Mouse (Mus musculus): ENCODE data around the gene Copg2. TPM values are rescaled to one million over a fixed set of nuclear protein-coding genes. Genes with fewer than 3 reads are reported as not detected.

The Copg2 gene
- polyA plus RNA-seq (2012; rRNA removed), result 4.4 and 5.5 TPM in 2 replicates

DNA sequence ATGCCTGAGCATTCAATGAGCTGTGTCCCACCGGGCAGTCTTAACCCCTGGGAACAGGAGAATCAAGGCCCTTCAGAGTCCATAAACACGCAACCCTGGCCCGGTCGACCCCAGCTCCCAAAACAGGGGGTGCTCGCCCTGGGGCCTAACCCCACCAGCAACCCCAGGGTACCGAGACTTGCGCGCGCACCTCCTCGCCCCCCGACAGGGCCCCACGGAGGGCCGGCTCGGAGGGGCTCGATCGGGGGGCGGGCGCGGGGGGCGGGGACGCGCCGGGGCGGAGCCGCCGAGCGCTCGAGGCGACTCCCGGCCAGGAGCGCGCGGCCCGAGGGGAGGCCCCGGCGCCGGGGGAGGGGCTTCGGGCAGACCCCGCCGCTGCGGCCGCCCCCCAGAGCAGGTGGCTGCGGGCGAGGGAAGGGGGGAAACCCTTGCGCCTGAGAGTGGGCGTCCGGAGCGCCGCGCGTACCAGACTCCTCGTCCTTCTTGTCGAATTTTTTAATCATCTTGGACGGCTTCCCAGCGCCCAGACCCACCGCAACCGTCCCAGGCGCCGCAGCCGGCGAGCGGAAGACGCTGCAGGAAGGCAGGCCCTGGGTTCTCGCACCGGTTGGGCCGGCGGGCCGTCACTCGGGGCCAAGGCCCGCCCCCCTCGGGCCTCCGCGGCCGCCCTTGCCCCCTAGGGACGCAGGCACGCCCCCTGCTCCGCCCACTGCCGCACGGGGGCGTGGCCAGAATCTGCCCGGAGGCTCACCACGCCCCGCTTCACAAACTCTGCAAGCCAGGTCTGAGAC is at the start of gene Copg2:
Copg2 (minus strand) TSS at position 600 of the 791 bp plus-strand sequence.
- WGBS, result under 1% methylated on average over 77 of the region's 83 CpGs
- Histone ChIP-seq H3K4me3 (ENCODE audit: extremely low read depth, insufficient read depth, insufficient read length) (peak within 1 kb of the TSS; percentile 91), H3K27me3 (ENCODE audit: control insufficient read depth, insufficient read depth, low read length) (no peaks in the 10 kb centered on the region), H3K27ac (ENCODE audit: insufficient read depth, low read length) (peak within 1 kb of the TSS; percentile 85), H3K36me3 (ENCODE audit: control insufficient read depth, insufficient read depth, low read length) (0 out of 2 replicates have a peak, but pooled peaks cover 2% of the 10 kb centered on the region), H3K4me1 (ENCODE audit: control insufficient read depth, insufficient read depth, insufficient read length) (peaks cover 2% of the 10 kb centered on the region; the same call in 1 of the 2 replicates)
- peak; percentile 87 to 96 for DNase-seq (ENCODE audit: low read depth in 1 of 2, low spot score in 2 of 2)
- TF ChIP-seq CTCF (IDR thresholded peaks at IDR 0.05; ENCODE audit: extremely low read depth, insufficient read depth, insufficient read length, insufficient replicate concordance), result no peak
- peak; percentile 34; the same call in 1 of the 2 replicates for TF ChIP-seq POLR2A (IDR thresholded peaks at IDR 0.05; ENCODE audit: low read depth, low read length)

DNA sequence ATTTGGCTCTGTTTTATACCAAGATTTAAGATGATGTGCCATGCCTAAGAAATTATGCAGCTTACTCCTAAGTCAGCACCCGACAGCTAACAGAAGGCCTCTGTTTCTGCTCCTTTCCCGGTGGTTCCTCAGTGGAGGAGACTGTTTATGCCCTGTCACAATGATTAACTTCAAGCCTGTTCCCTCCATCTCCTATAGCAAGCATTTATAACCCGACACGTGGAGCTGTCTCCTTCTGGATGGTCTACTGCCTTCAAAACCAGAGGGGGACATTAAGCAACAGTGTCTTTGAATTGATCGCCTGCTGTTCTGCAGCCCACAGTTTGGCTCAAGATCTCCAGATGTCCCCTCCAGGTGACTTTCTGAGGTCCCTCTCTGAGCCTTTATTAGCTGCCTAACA is 42.7 kb upstream of the Copg2 start:
- TF ChIP-seq CTCF (IDR thresholded peaks at IDR 0.05; ENCODE audit: extremely low read depth, insufficient read depth, insufficient read length, insufficient replicate concordance), result no peak
- no peaks in the 10 kb centered on the region for H3K36me3 ChIP-seq (ENCODE audit: control insufficient read depth, insufficient read depth, low read length)
- H3K4me1 ChIP-seq (ENCODE audit: control insufficient read depth, insufficient read depth, insufficient read length), result no peaks in the 10 kb centered on the region
- H3K27ac ChIP-seq (ENCODE audit: insufficient read depth, low read length), result no peak overlapping the region
- no peak overlapping the region for H3K4me3 ChIP-seq (ENCODE audit: extremely low read depth, insufficient read depth, insufficient read length)
- DNase-seq (ENCODE audit: low read depth in 1 of 2, low spot score in 2 of 2), result no peak
- WGBS, result 64% methylated on average over 5 of the region's 5 CpGs
- no peaks in the 10 kb centered on the region for H3K27me3 ChIP-seq (ENCODE audit: control insufficient read depth, insufficient read depth, low read length)

DNA sequence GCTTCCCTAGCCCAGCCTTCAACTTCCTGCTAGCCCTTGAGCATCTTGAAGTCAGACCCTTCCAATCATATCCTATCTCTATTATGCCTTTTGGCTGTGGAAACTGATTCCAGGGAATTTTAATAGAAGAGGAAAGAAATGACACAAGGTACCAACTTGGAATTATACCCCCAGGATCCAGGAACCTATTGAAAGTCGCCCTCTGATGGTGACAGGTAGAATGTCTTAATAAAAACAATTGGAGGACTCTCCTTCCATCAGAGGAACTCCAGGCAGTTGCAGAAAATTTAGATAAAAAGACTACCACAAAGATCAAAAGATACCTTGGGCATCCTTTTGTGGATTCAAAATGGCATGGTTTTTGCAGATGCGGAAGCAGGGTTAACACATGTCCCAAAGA is 26.2 kb upstream of the Copg2 start:
- 47% methylated on average over 2 of the region's 2 CpGs for WGBS
- TF ChIP-seq CTCF (IDR thresholded peaks at IDR 0.05; ENCODE audit: extremely low read depth, insufficient read depth, insufficient read length, insufficient replicate concordance) (no peak), POLR2A (IDR thresholded peaks at IDR 0.05; ENCODE audit: low read depth, low read length) (no peak)
- no peak for DNase-seq (ENCODE audit: low read depth in 1 of 2, low spot score in 2 of 2)
- Histone ChIP-seq H3K27me3 (ENCODE audit: control insufficient read depth, insufficient read depth, low read length) (no peaks in the 10 kb centered on the region), H3K4me1 (ENCODE audit: control insufficient read depth, insufficient read depth, insufficient read length) (no peaks in the 10 kb centered on the region; the same call in 1 of the 2 replicates), H3K27ac (ENCODE audit: insufficient read depth, low read length) (no peak overlapping the region), H3K4me3 (ENCODE audit: extremely low read depth, insufficient read depth, insufficient read length) (no peak overlapping the region), H3K36me3 (ENCODE audit: control insufficient read depth, insufficient read depth, low read length) (no peaks in the 10 kb centered on the region)

DNA sequence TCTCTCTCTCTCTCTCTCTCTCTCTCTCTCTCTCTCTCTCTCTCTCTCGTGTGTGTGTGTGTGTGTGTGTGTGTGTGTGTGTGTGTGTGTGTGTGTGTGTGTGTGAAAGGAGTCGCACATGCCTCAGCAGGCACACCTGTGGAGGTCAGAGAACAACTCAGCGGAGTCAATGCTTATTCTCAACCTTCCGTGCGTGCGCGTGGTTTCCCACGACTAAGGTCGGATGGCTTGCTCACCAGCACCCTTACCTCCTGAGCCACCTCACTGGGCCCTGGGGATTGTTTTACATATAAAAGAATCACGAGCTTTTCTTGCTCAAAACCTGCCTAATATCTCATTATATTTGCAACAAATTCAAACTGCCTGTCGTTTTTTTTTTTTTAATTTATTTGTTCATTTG is 25.2 kb upstream of the Copg2 start:
- no peaks in the 10 kb centered on the region; the same call in 1 of the 2 replicates for H3K4me1 ChIP-seq (ENCODE audit: control insufficient read depth, insufficient read depth, insufficient read length)
- 30% methylated on average over 10 of the region's 11 CpGs for WGBS
- H3K4me3 ChIP-seq (ENCODE audit: extremely low read depth, insufficient read depth, insufficient read length), result no peak overlapping the region
- H3K27ac ChIP-seq (ENCODE audit: insufficient read depth, low read length), result no peak overlapping the region
- no peaks in the 10 kb centered on the region for H3K36me3 ChIP-seq (ENCODE audit: control insufficient read depth, insufficient read depth, low read length)
- no peak for TF ChIP-seq POLR2A (IDR thresholded peaks at IDR 0.05; ENCODE audit: low read depth, low read length)
- no peak for TF ChIP-seq CTCF (IDR thresholded peaks at IDR 0.05; ENCODE audit: extremely low read depth, insufficient read depth, insufficient read length, insufficient replicate concordance)
- no peaks in the 10 kb centered on the region for H3K27me3 ChIP-seq (ENCODE audit: control insufficient read depth, insufficient read depth, low read length)
- peak; percentile 32 to 41 for DNase-seq (ENCODE audit: low read depth in 1 of 2, low spot score in 2 of 2)

DNA sequence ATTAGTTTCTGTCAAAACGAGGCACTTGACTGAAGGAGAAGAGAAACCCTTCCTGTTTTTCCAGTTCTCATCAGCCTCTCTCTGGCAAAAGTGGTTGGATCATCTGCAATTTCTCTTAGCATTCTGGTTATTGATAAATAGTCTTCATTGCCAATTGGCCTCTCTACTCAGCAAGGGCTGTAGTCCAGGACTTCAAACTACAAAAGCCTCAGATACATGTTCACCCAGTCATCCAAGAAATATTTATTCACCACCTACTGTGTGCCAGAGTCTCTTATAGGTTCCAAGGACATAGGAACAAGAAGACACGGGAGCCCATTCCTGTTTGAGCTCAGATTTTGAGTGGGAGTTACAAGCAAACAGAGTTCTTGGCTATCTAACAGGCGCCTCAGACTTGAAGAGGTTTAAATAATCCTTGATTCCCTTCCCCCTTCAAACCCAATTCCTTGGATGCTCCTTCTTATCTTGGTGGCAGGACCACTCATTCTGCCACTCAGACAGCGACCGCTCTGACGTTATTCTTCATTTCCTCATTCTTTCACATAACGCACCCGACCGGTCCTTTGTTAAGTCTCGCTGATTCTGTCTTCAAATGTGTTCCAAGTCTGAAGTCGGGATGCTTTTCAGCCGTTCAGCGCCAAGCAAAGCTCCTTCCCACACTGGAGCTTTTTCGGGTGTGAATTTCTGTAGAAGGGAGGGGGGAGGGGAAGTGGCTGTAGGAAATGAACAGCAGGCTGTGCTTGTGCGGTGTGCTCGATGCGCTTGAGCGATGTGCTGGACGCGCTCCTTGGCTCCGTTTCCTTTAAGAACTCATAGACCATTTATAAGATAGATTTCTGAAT is 24.5 kb upstream of the Copg2 start:
- peak; percentile 27 to 31 for DNase-seq (ENCODE audit: low read depth in 1 of 2, low spot score in 2 of 2)
- H3K4me3 ChIP-seq (ENCODE audit: extremely low read depth, insufficient read depth, insufficient read length), result peak overlapping the region; percentile 5; the same call in 1 of the 2 replicates

DNA sequence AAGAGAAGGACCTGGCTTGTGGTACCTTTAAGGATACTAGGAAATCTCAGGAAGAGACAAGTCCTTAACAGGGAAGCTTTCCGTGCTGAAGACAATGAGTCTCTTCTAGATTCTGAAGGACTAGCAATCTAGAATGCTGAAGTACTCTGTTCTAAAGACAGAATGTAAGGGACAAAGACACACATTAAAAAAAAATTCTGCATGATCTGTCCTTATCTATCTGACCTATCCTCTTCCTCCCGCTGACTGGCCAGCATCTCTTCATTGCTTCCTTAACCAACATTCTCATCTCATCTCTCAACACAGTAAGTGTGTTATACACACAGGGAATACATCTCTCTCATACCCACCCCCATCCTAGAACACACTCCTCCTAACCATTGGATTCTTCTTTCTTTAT is 18.9 kb upstream of the Copg2 start, which contains the start of gene Tsga13:
Tsga13 (minus strand) TSS at position 101 of the 400 bp plus-strand sequence.
- Histone ChIP-seq H3K27me3 (ENCODE audit: control insufficient read depth, insufficient read depth, low read length) (no peaks in the 10 kb centered on the region), H3K4me1 (ENCODE audit: control insufficient read depth, insufficient read depth, insufficient read length) (no peaks in the 10 kb centered on the region), H3K4me3 (ENCODE audit: extremely low read depth, insufficient read depth, insufficient read length) (no peak within 1 kb of the TSS), H3K36me3 (ENCODE audit: control insufficient read depth, insufficient read depth, low read length) (no peaks in the 10 kb centered on the region), H3K27ac (ENCODE audit: insufficient read depth, low read length) (no peak within 1 kb of the TSS)
- WGBS, result 84% methylated on average over 2 of the region's 2 CpGs
- no peak for DNase-seq (ENCODE audit: low read depth in 1 of 2, low spot score in 2 of 2)
- TF ChIP-seq CTCF (IDR thresholded peaks at IDR 0.05; ENCODE audit: extremely low read depth, insufficient read depth, insufficient read length, insufficient replicate concordance) (no peak), POLR2A (IDR thresholded peaks at IDR 0.05; ENCODE audit: low read depth, low read length) (no peak)

More for the DNA sequence above, 24.5 kb upstream of the Copg2 start:
- no peak for TF ChIP-seq CTCF (IDR thresholded peaks at IDR 0.05; ENCODE audit: extremely low read depth, insufficient read depth, insufficient read length, insufficient replicate concordance)
- TF ChIP-seq POLR2A (IDR thresholded peaks at IDR 0.05; ENCODE audit: low read depth, low read length), result no peak
- 34% methylated on average over 21 of the region's 21 CpGs for WGBS
- H3K27ac ChIP-seq (ENCODE audit: insufficient read depth, low read length), result no peak overlapping the region
- no peaks in the 10 kb centered on the region for H3K36me3 ChIP-seq (ENCODE audit: control insufficient read depth, insufficient read depth, low read length)
- no peaks in the 10 kb centered on the region; the same call in 1 of the 2 replicates for H3K4me1 ChIP-seq (ENCODE audit: control insufficient read depth, insufficient read depth, insufficient read length)
- H3K27me3 ChIP-seq (ENCODE audit: control insufficient read depth, insufficient read depth, low read length), result no peaks in the 10 kb centered on the region
